Mouse (Mus musculus) megakaryocyte, embryonic 14.5 days (primary cell): Measurements from ENCODE around the gene Thop1. TPM values are rescaled to one million over a fixed set of nuclear protein-coding genes. Genes with fewer than 3 reads are reported as not detected.
A peak's percentile ranks its signal among the peaks of the same experiment; 100 is the strongest.

ENCODE experiments used
- H3K27me3 ChIP-seq: replicated peaks from 2 replicates; pipeline ENCODE3; 2012; ENCODE audit warnings: inconsistent platforms
- H3K36me3 ChIP-seq: replicated peaks from 2 replicates; pipeline ENCODE3; 2012; ENCODE audit warnings: low read length, inconsistent platforms, mixed read lengths
- H3K4me1 ChIP-seq: 2 replicates; pipeline ENCODE4 v1.6.1; 2012; ENCODE audit warnings: inconsistent platforms
- H3K4me3 ChIP-seq: replicated peaks from 2 replicates; pipeline ENCODE3; 2012; ENCODE audit warnings: moderate library complexity, mild to moderate bottlenecking, inconsistent platforms
- H3K9me3 ChIP-seq: 2 replicates; pipeline ENCODE4 v1.6.1; 2012; ENCODE audit warnings: inconsistent platforms
- FLI1 ChIP-seq: IDR thresholded peaks from 2 replicates; pipeline ENCODE4 v1.6.1; 2012; ENCODE audit warnings: low read length, inconsistent platforms, mixed read lengths
- GATA1 ChIP-seq: IDR thresholded peaks from 3 replicates; pipeline ENCODE4 v1.6.1; 2012; ENCODE audit warnings: mixed read lengths, low read length, inconsistent platforms, borderline replicate concordance
- polyA plus RNA-seq: library from polyadenylated mRNA; stranded (reverse); fragments of >175 nt; gene quantifications from 2 replicates; pipeline ENCODE4 v1.2.3, GENCODE M21; 2012; ENCODE audit warnings: low replicate concordance; ENCODE audit not compliant: insufficient read depth

Thop1 gene
- polyA plus RNA-seq, 1 experiment = 62.3 TPM

GRCm38 (mm10) chr10:81106113-81106721 lies 36.4 kb downstream of the Thop1 start:
- peak overlapping the region; percentile 97 for H3K4me3 ChIP-seq
- peaks cover 43% of the 10 kb centered on the region for H3K36me3 ChIP-seq
- no peaks in the 10 kb centered on the region for H3K27me3 ChIP-seq
- peaks cover 66% of the 10 kb centered on the region for H3K4me1 ChIP-seq
- no peak for TF ChIP-seq GATA1
- no peak for TF ChIP-seq FLI1
- no peaks in the 10 kb centered on the region for H3K9me3 ChIP-seq

GRCm38 (mm10) chr10:81112946-81113345 lies 43.1 kb downstream of the Thop1 start:
- TF ChIP-seq FLI1 (no peak), GATA1 (no peak)
- Histone ChIP-seq H3K36me3 (peaks cover 93% of the 10 kb centered on the region), H3K4me3 (peak overlapping the region; percentile 44), H3K27me3 (no peaks in the 10 kb centered on the region), H3K4me1 (peaks cover 93% of the 10 kb centered on the region), H3K9me3 (no peaks in the 10 kb centered on the region)

GRCm38 (mm10) chr10:81119625-81120024 lies 49.8 kb downstream of the Thop1 start:
- no peak overlapping the region for H3K4me3 ChIP-seq
- H3K9me3 ChIP-seq = no peaks in the 10 kb centered on the region
- TF ChIP-seq FLI1 (no peak), GATA1 (no peak)
- no peaks in the 10 kb centered on the region for H3K27me3 ChIP-seq
- peaks cover 75% of the 10 kb centered on the region for H3K4me1 ChIP-seq
- peaks cover 97% of the 10 kb centered on the region for H3K36me3 ChIP-seq

- no peak for TF ChIP-seq GATA1
- no peak for TF ChIP-seq FLI1
- H3K4me3 ChIP-seq = no peak overlapping the region
- H3K9me3 ChIP-seq = no peaks in the 10 kb centered on the region
- H3K27me3 ChIP-seq = no peaks in the 10 kb centered on the region
- H3K4me1 ChIP-seq = peaks cover 68% of the 10 kb centered on the region
- H3K36me3 ChIP-seq = peaks cover 97% of the 10 kb centered on the region
These were observed 50.8 kb downstream of the Thop1 start for GRCm38 (mm10) chr10:81120650-81121049.

GRCm38 (mm10) chr10:81122889-81123288 lies 53.1 kb downstream of the Thop1 start:
- Histone ChIP-seq H3K4me1 (peaks cover 60% of the 10 kb centered on the region), H3K4me3 (no peak overlapping the region), H3K9me3 (no peaks in the 10 kb centered on the region), H3K27me3 (no peaks in the 10 kb centered on the region), H3K36me3 (peaks cover 76% of the 10 kb centered on the region)
- no peak for TF ChIP-seq GATA1
- TF ChIP-seq FLI1 = no peak

GRCm38 (mm10) chr10:81123500-81123899 lies 53.7 kb downstream of the Thop1 start:
- H3K27me3 ChIP-seq = no peaks in the 10 kb centered on the region
- H3K4me3 ChIP-seq = no peak overlapping the region
- H3K9me3 ChIP-seq = no peaks in the 10 kb centered on the region
- peaks cover 72% of the 10 kb centered on the region for H3K36me3 ChIP-seq
- peaks cover 66% of the 10 kb centered on the region for H3K4me1 ChIP-seq
- TF ChIP-seq GATA1 (no peak), FLI1 (no peak)

Other genes starting within 250 kb of the Thop1 start
- 2,272 and 5,289 TPM in 2 replicates for gene Oaz1, start 243.4 kb upstream of the Thop1 start, polyA plus RNA-seq
- gene Lingo3, start 226.0 kb upstream of the Thop1 start, polyA plus RNA-seq = 0.04 TPM in 1 of 2 replicates, not detected in the other
- 6.8 and 219 TPM in 2 replicates for gene Lsm7, start 214.8 kb upstream of the Thop1 start, polyA plus RNA-seq
- gene Sppl2b, start 214.8 kb upstream of the Thop1 start, polyA plus RNA-seq = 33.4 and 118 TPM in 2 replicates
- gene Tmprss9, start 198.2 kb upstream of the Thop1 start, polyA plus RNA-seq = 0.08 TPM in 1 of 2 replicates, not detected in the other
- 88.8 and 345 TPM in 2 replicates for gene Timm13, start 169.1 kb upstream of the Thop1 start, polyA plus RNA-seq
- 11.8 and 16.6 TPM in 2 replicates for gene Lmnb2, start 151.8 kb upstream of the Thop1 start, polyA plus RNA-seq
- gene Gadd45b, start 140.0 kb upstream of the Thop1 start, polyA plus RNA-seq = 29.3 and 96.0 TPM in 2 replicates
- gene Gng7, start 55.1 kb upstream of the Thop1 start, polyA plus RNA-seq = 0.41 and 1.1 TPM in 2 replicates
- gene Diras1, start 44.4 kb upstream of the Thop1 start, polyA plus RNA-seq = 0.06 TPM in 1 of 2 replicates, not detected in the other
- gene Slc39a3, start 32.6 kb upstream of the Thop1 start, polyA plus RNA-seq = 1.9 and 7.5 TPM in 2 replicates
- 262 and 632 TPM in 2 replicates for gene Sgta, start 9.9 kb upstream of the Thop1 start, polyA plus RNA-seq
- gene Creb3l3, start 28.8 kb downstream of the Thop1 start, polyA plus RNA-seq = not detected in 2 replicates
- 407 and 1,114 TPM in 2 replicates for gene Map2k2, start 35.9 kb downstream of the Thop1 start, polyA plus RNA-seq
- 100.0 and 136 TPM in 2 replicates for gene Zbtb7a, start 65.2 kb downstream of the Thop1 start, polyA plus RNA-seq
- gene Pias4, start 97.9 kb downstream of the Thop1 start, polyA plus RNA-seq = 95.2 and 184 TPM in 2 replicates
- 439 and 1,295 TPM in 2 replicates for gene Eef2, start 106.6 kb downstream of the Thop1 start, polyA plus RNA-seq
- 168 TPM in 2 replicates for gene Dapk3, start 113.0 kb downstream of the Thop1 start, polyA plus RNA-seq
- gene 4930442H23Rik, start 113.8 kb downstream of the Thop1 start, polyA plus RNA-seq = not detected in 2 replicates
- gene Nmrk2, start 132.0 kb downstream of the Thop1 start, polyA plus RNA-seq = not detected in 2 replicates
- gene Atcay, start 160.8 kb downstream of the Thop1 start, polyA plus RNA-seq = not detected in 2 replicates
- 1.4 TPM in 1 of 2 replicates, not detected in the other for gene Zfr2, start 163.1 kb downstream of the Thop1 start, polyA plus RNA-seq
- gene Matk, start 182.9 kb downstream of the Thop1 start, polyA plus RNA-seq = 6.2 and 21.4 TPM in 2 replicates
- 458 and 769 TPM in 2 replicates for gene Mrpl54, start 196.9 kb downstream of the Thop1 start, polyA plus RNA-seq
- 93.1 and 154 TPM in 2 replicates for gene Apba3, start 196.9 kb downstream of the Thop1 start, polyA plus RNA-seq
- 4.6 and 5.5 TPM in 2 replicates for gene Tjp3, start 221.5 kb downstream of the Thop1 start, polyA plus RNA-seq
- gene Pip5k1c, start 222.9 kb downstream of the Thop1 start, polyA plus RNA-seq = 124 and 136 TPM in 2 replicates